Mouse (Mus musculus) urinary bladder, postnatal 36 days (tissue): ENCODE measurements around the gene Gimap8.
"Not testable (repeated sequence)": the region's sequence is repeated elsewhere in the genome, so short reads cannot be mapped to it uniquely, and the experiment has no call there.

Source experiments
- DNase-seq, 2 experiments: peaks; one replicate each; pipeline ENCODE4 v3.0.0; 2022; ENCODE audit warnings: low spot score in 2 of 2, mixed read lengths in 1 of 2

Gimap8 gene

GRCm38 (mm10) chr6:48677492-48678345 is 30.7 kb downstream of the Gimap8 start:
- no peak for DNase-seq

GRCm38 (mm10) chr6:48678391-48678790 is 31.4 kb downstream of the Gimap8 start:
- DNase-seq, result no peak

GRCm38 (mm10) chr6:48679701-48680100 is 32.7 kb downstream of the Gimap8 start:
- no peak for DNase-seq

GRCm38 (mm10) chr6:48680421-48680820 is 33.4 kb downstream of the Gimap8 start:
- no peak for DNase-seq

- DNase-seq, result no peak
These were observed 34.5 kb downstream of the Gimap8 start for GRCm38 (mm10) chr6:48681472-48682090.

- DNase-seq, result no peak
These were observed 35.2 kb downstream of the Gimap8 start for GRCm38 (mm10) chr6:48682271-48682670.

- DNase-seq, result not testable (repeated sequence)
These were observed 36.3 kb downstream of the Gimap8 start for GRCm38 (mm10) chr6:48683263-48683821.

- DNase-seq, result no peak
These were observed 37.3 kb downstream of the Gimap8 start, which contains the start of gene Gimap4 for GRCm38 (mm10) chr6:48684319-48684718. Gimap4 (plus strand) TSS chr6:48684549.

- no peak for DNase-seq
These were observed 37.8 kb downstream of the Gimap8 start for GRCm38 (mm10) chr6:48684806-48685205.

- DNase-seq, result no peak
These were observed 38.2 kb downstream of the Gimap8 start for GRCm38 (mm10) chr6:48685251-48685650.

- no peak for DNase-seq
These were observed 38.9 kb downstream of the Gimap8 start for GRCm38 (mm10) chr6:48685694-48686665.

- no peak for DNase-seq
These were observed 40.0 kb downstream of the Gimap8 start for GRCm38 (mm10) chr6:48687077-48687476.

- DNase-seq, result no peak
These were observed 42.3 kb downstream of the Gimap8 start for GRCm38 (mm10) chr6:48689320-48689719.

- DNase-seq, result no peak
These were observed 45.9 kb downstream of the Gimap8 start for GRCm38 (mm10) chr6:48692962-48693361.

- no peak for DNase-seq
These were observed 50.0 kb downstream of the Gimap8 start for GRCm38 (mm10) chr6:48696830-48697554.

GRCm38 (mm10) chr6:48697555-48697930 is 50.5 kb downstream of the Gimap8 start:
- DNase-seq, result no peak

- DNase-seq, result no peak
These were observed 51.2 kb downstream of the Gimap8 start for GRCm38 (mm10) chr6:48698066-48698856.

- no peak for DNase-seq
These were observed 51.9 kb downstream of the Gimap8 start for GRCm38 (mm10) chr6:48698888-48699287.

- DNase-seq, result no peak
These were observed 53.4 kb downstream of the Gimap8 start for GRCm38 (mm10) chr6:48700251-48701075.
